17 mouse cellular contexts compared by ENCODE assay signal in genomic region chr13:70876648-70877549, GRCm38 (mm10). TPM values are rescaled to one million over a fixed set of nuclear protein-coding genes. Genes with fewer than 3 reads are reported as not detected.
DNase-seq lines count a peak whose midpoint lies in the region; ATAC-seq and TF ChIP-seq lines count a peak whose summit lies in the region.
"Had no signal": no experiment of that assay in that cellular context is flagged by ENCODE, and none has a peak within 500 bp of the region (broad histone marks: within the 10 kb centered on the region; RNA-seq: fewer than 3 reads in every experiment).

No protein-coding gene starts in this region.

- no peak for TF ChIP-seq CTCF in heart, postnatal 0 days (IDR thresholded peaks at IDR 0.05; ENCODE audit: low read depth)
- TF ChIP-seq CTCF in kidney, adult 2 months (conservative IDR thresholded peaks at IDR 0.05; ENCODE audit: insufficient read depth, insufficient read length, low read depth, low read length), result no peak
- no peak for TF ChIP-seq CTCF in Patski (IDR thresholded peaks at IDR 0.05)

- H3K4me2 ChIP-seq in heart, postnatal 0 days (ENCODE audit: low read depth, low read length), result no peak overlapping the region
- H3K4me2 ChIP-seq: liver, embryonic 13.5 days; stomach, embryonic 15.5 days had no signal

- no peaks in the 10 kb centered on the region for H3K9me3 ChIP-seq in heart, postnatal 0 days (replicated peaks; ENCODE audit: control insufficient read depth, low read length)
- no peaks in the 10 kb centered on the region for H3K9me3 ChIP-seq in heart, embryonic 10.5 days
- H3K9me3 ChIP-seq: liver, embryonic 13.5 days; midbrain, embryonic 10.5 days; stomach, embryonic 15.5 days had no signal

- CTCF ChIA-PET in Patski (lab: Charles Lee), result interaction anchor here (0.8 kb wide), 1 partner anchor 13 kb away, joined by 3 read pairs; no protein-coding TSS in a partner anchor

- H3K9ac ChIP-seq in heart, postnatal 0 days (replicated peaks; ENCODE audit: low read depth, low read length), result no peak overlapping the region
- H3K9ac ChIP-seq: liver, embryonic 13.5 days; stomach, embryonic 15.5 days had no signal

- H3K27me3 ChIP-seq in heart, postnatal 0 days (ENCODE audit: control insufficient read depth, insufficient read depth, low read length), result no peaks in the 10 kb centered on the region
- no peaks in the 10 kb centered on the region for H3K27me3 ChIP-seq in heart, embryonic 10.5 days (ENCODE audit: insufficient read depth, poor library complexity, severe bottlenecking)
- no peaks in the 10 kb centered on the region for H3K27me3 ChIP-seq in kidney, adult 2 months (replicated peaks; ENCODE audit: control insufficient read depth, insufficient read depth, low read length)
- no peaks in the 10 kb centered on the region for H3K27me3 ChIP-seq in Patski
- H3K27me3 ChIP-seq: liver, embryonic 13.5 days; stomach, embryonic 15.5 days had no signal

- H3K36me3 ChIP-seq in heart, postnatal 0 days (replicated peaks; ENCODE audit: control insufficient read depth, insufficient read depth, low read length), result no peaks in the 10 kb centered on the region
- H3K36me3 ChIP-seq in heart, embryonic 10.5 days, result no peaks in the 10 kb centered on the region
- no peaks in the 10 kb centered on the region for H3K36me3 ChIP-seq in kidney, adult 2 months (ENCODE audit: control insufficient read depth, insufficient read depth, low read length)
- H3K36me3 ChIP-seq: liver, embryonic 13.5 days; midbrain, embryonic 10.5 days; stomach, embryonic 15.5 days had no signal

- no peak for DNase-seq in heart, postnatal 0 days (ENCODE audit: low spot score)
- no peak for DNase-seq in heart, embryonic 10.5 days (ENCODE audit: low spot score)
- DNase-seq in kidney, postnatal 10 days, result peak; percentile 61
- DNase-seq in kidney, adult 2 months, result no peak
- DNase-seq in Muller cell, postnatal 12 days (ENCODE audit: inconsistent ontology term), result peak; percentile 63
- DNase-seq in Patski (ENCODE audit: low read depth, low spot score), result no peak
- DNase-seq in right cerebral cortex, postnatal 4 days, result no peak
- DNase-seq: cerebellum, adult 2 months; embryo, embryonic 11 days; gastrocnemius, postnatal 36 days; liver, embryonic 13.5 days; lung, postnatal 14 days; thymus, postnatal 14 days had no signal

- in situ Hi-C loops in Patski (cut with MboI; ENCODE audit: low pct_unique_long_range_greater_than_20kb), result no loop called here

- ATAC-seq in heart, postnatal 0 days (ENCODE audit: insufficient read depth, low read depth), result peak; percentile 20; the same call in 1 of the 2 replicates
- peak; percentile 34 for ATAC-seq in Patski

- POLR2A ChIA-PET in Patski (lab: Charles Lee), result interaction anchor here (0.6 to 1.1 kb wide), 2 partner anchors 8 to 11 kb away, joined by 3 to 5 read pairs; no protein-coding TSS in a partner anchor

- no peak overlapping the region for H3K27ac ChIP-seq in heart, postnatal 0 days (ENCODE audit: low read depth)
- H3K27ac ChIP-seq in heart, embryonic 10.5 days, result no peak overlapping the region; the same call in 1 of the 2 replicates
- no peak overlapping the region for H3K27ac ChIP-seq in kidney, adult 2 months (ENCODE audit: insufficient read depth, low read depth, low read length)
- H3K27ac ChIP-seq: liver, embryonic 13.5 days; midbrain, embryonic 10.5 days; stomach, embryonic 15.5 days had no signal

- 62% methylated on average over 10 of the region's 10 CpGs for WGBS in heart, postnatal 0 days
- WGBS in heart, embryonic 10.5 days, result 77% methylated on average over 10 of the region's 10 CpGs
- 44% methylated on average over 10 of the region's 10 CpGs for WGBS in kidney, adult 2 months

- H3K4me1 ChIP-seq in heart, postnatal 0 days (ENCODE audit: control insufficient read depth, insufficient read depth), result 0 out of 2 replicates have a peak, but pooled peaks cover 6% of the 10 kb centered on the region
- 0 out of 2 replicates have a peak, but pooled peaks cover 6% of the 10 kb centered on the region for H3K4me1 ChIP-seq in heart, embryonic 10.5 days
- peaks cover 3% of the 10 kb centered on the region; the same call in 1 of the 2 replicates for H3K4me1 ChIP-seq in kidney, adult 2 months (ENCODE audit: control insufficient read depth, insufficient read depth, low read length)
- H3K4me1 ChIP-seq: liver, embryonic 13.5 days; midbrain, embryonic 10.5 days; stomach, embryonic 15.5 days had no signal

- TF ChIP-seq EP300 in heart, postnatal 0 days (IDR thresholded peaks at IDR 0.05; ENCODE audit: low read depth), result no peak

- no peak for TF ChIP-seq POLR2A in kidney, adult 2 months (IDR thresholded peaks at IDR 0.05; ENCODE audit: low read depth, low read length)

- H3K4me3 ChIP-seq in heart, postnatal 0 days (ENCODE audit: low read depth, low read length), result no peak overlapping the region
- no peak overlapping the region for H3K4me3 ChIP-seq in heart, embryonic 10.5 days
- no peak overlapping the region for H3K4me3 ChIP-seq in kidney, adult 2 months (ENCODE audit: insufficient read depth, low read depth, low read length)
- H3K4me3 ChIP-seq: liver, embryonic 13.5 days; midbrain, embryonic 10.5 days; stomach, embryonic 15.5 days had no signal

RNA-seq across cellular contexts. Expression of gene Adamts16, which starts 35.3 kb away (rescaled TPM):
- total RNA-seq in heart, postnatal 0 days (2014; rRNA removed; ENCODE audit: low replicate concordance), result 0.57 TPM in 1 of 2 replicates, not detected in the other
- polyA plus RNA-seq in heart, postnatal 0 days (2015; fragmentation: Nextera tagmentation; extraction: Ambion mirVana), result 0.05 and 0.10 TPM in 2 replicates
- polyA plus RNA-seq in heart, embryonic 10.5 days (2016; fragmentation: Nextera tagmentation; extraction: Ambion mirVana), result 0.38 TPM in 1 of 2 replicates, not detected in the other
- polyA plus RNA-seq in kidney, adult 2 months (2012; rRNA removed), result 1.2 and 1.4 TPM in 2 replicates
- polyA plus RNA-seq in Patski (2021), result 0.05 TPM
- total RNA-seq: hematopoietic stem cell, adult 5-6 weeks had no signal
- polyA plus RNA-seq: small intestine, adult 2 months had no signal

Comparison
In these comparisons a context has a peak if more than half of its experiments do, and no peak if none do; other contexts are left out.
1. DNase-seq: peak in kidney, postnatal 10 days (single experiment) and Muller cell, postnatal 12 days (single experiment); none in heart, postnatal 0 days (single experiment), heart, embryonic 10.5 days (single experiment), kidney, adult 2 months (single experiment), Patski (single experiment) and right cerebral cortex, postnatal 4 days (single experiment).